Mouse (Mus musculus) embryonic facial prominence, embryonic 13.5 days (tissue): ENCODE results near the gene Dhx9. TPM values are rescaled to one million over a fixed set of nuclear protein-coding genes. Genes with fewer than 3 reads are reported as not detected.
"Not testable (repeated sequence)": the region's sequence is repeated elsewhere in the genome, so short reads cannot be mapped to it uniquely, and the experiment has no call there.

Experiments
- ATAC-seq: fragments of 200-750 bp; cut with Nextera tagmentation; 2 replicates; pipeline ENCODE4 v1.8.0; 2017; ENCODE audit warnings: low read depth; ENCODE audit not compliant: insufficient number of reproducible peaks, insufficient read depth, low FRiP score, low TSS enrichment
- H3K27ac ChIP-seq: fragments of 300-500 bp; sonication (generic); 2 replicates; pipeline ENCODE4 v1.5.1; 2015; ENCODE audit warnings: moderate library complexity, mild to moderate bottlenecking, inconsistent platforms
- H3K27me3 ChIP-seq: fragments of 300-500 bp; sonication (generic); 2 replicates; pipeline ENCODE4 v1.6.1; 2015; ENCODE audit warnings: mild to moderate bottlenecking, inconsistent platforms
- H3K36me3 ChIP-seq: fragments of 300-500 bp; sonication (generic); 2 replicates; pipeline ENCODE4 v1.6.1; 2015; ENCODE audit warnings: mild to moderate bottlenecking, inconsistent platforms
- H3K4me1 ChIP-seq: fragments of 300-500 bp; sonication (generic); 2 replicates; pipeline ENCODE4 v1.6.1; 2015; ENCODE audit warnings: inconsistent platforms
- H3K4me2 ChIP-seq: fragments of 300-500 bp; sonication (generic); 2 replicates; pipeline ENCODE4 v1.6.1; 2015; ENCODE audit warnings: moderate library complexity, mild to moderate bottlenecking, inconsistent platforms
- H3K4me3 ChIP-seq: fragments of 300-500 bp; sonication (generic); 2 replicates; pipeline ENCODE4 v1.5.1; 2015; ENCODE audit warnings: mild to moderate bottlenecking, inconsistent platforms
- H3K9ac ChIP-seq: fragments of 300-500 bp; sonication (generic); 2 replicates; pipeline ENCODE4 v1.6.1; 2015; ENCODE audit warnings: mild to moderate bottlenecking, inconsistent platforms
- H3K9me3 ChIP-seq: fragments of 300-500 bp; sonication (generic); 2 replicates; pipeline ENCODE4 v1.6.1; 2016; ENCODE audit warnings: inconsistent platforms
- WGBS: fragments of 180-500 bp; shearing (Covaris S2); methylation state at CpG from one replicate; pipeline ENCODE4 v1.1.7; 2015; ENCODE audit warnings: mixed read lengths; 5-methylcytosine and 5-hydroxymethylcytosine counted together
- polyA plus RNA-seq: library from polyadenylated mRNA; unstranded; fragments of >200 nt; fragmentation: Nextera tagmentation; extraction: Ambion mirVana; gene quantifications from 2 replicates; pipeline ENCODE4 v1.2.1, GENCODE M21; 2015

Dhx9 gene
- 46.8 and 49.0 TPM in 2 replicates for polyA plus RNA-seq

DNA sequence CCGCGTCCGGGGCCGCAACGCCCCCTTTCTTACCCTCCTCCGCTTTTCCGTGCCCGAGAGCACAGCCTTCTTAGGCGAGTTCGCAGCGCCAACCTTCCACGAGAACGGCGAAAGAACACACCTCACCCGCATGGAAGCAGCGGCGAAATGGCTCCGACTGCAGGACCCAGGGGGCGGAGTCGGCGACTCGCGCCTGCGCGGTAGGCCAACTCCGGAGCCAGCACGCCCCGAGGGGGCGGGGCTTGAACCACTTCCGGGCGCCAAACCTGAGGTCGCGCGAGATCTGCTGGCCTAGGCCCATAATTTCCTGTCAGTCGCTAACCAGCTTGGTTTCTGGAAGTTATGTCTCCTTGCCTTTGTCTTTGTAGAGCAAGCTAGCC is at the start of gene Dhx9:
TSS of gene Dhx9 (minus strand) at position 161 of the 380 bp plus-strand sequence.
- under 1% methylated on average over 35 of the region's 35 CpGs for WGBS

GRCm38 (mm10) chr1:153535611-153536010 is 48.2 kb upstream of the Dhx9 start:
- Histone ChIP-seq H3K27me3 (no peaks in the 10 kb centered on the region), H3K27ac (no peak overlapping the region), H3K4me3 (no peak overlapping the region), H3K4me1 (peaks cover 12% of the 10 kb centered on the region), H3K9ac (no peak overlapping the region), H3K9me3 (no peaks in the 10 kb centered on the region), H3K4me2 (no peak overlapping the region), H3K36me3 (peaks cover 5% of the 10 kb centered on the region; the same call in 1 of the 2 replicates)
- WGBS: 49% methylated on average over 9 of the region's 9 CpGs
- no peak for ATAC-seq

More for the DNA sequence above, at the start of gene Dhx9:
- H3K27me3 ChIP-seq: no peaks in the 10 kb centered on the region
- peak; percentile 91 for ATAC-seq
- H3K4me2 ChIP-seq: peak within 1 kb of the TSS; percentile 83
- H3K36me3 ChIP-seq: peaks cover 5% of the 10 kb centered on the region
- H3K4me1 ChIP-seq: peaks cover 24% of the 10 kb centered on the region
- H3K4me3 ChIP-seq: peak within 1 kb of the TSS; percentile 99
- peak within 1 kb of the TSS; percentile 100 for H3K9ac ChIP-seq
- H3K9me3 ChIP-seq: no peaks in the 10 kb centered on the region
- H3K27ac ChIP-seq: peak within 1 kb of the TSS; percentile 93

DNA sequence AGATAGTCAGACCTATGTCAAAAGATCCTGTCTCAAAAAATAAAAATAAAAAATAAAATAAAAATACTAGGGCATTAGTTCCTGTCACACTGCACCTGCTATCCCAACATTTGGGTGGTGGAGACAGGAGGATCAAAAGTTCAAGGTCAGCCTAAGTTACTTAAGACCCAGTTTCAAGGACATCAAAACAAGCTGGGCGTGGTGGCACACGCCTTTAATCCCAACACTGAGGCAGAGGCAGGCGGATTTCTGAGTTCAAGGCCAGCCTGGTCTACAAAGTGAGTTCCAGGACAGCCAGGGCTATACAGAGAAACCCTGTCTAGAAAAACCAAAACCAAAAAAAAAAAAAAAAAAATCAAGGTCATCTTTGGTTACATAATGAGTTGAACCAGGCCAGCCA is 45.4 kb upstream of the Dhx9 start:
- ATAC-seq, H3K36me3 ChIP-seq, H3K4me3 ChIP-seq, H3K27me3 ChIP-seq, H3K4me2 ChIP-seq, H3K9me3 ChIP-seq, H3K9ac ChIP-seq: not testable (repeated sequence)
- H3K27ac ChIP-seq: peak overlapping the region; percentile 67; the same call in 1 of the 2 replicates
- H3K4me1 ChIP-seq: peaks cover 12% of the 10 kb centered on the region
- WGBS: 92% methylated on average over 3 of the region's 3 CpGs

- peak overlapping the region; percentile 59 for H3K9ac ChIP-seq
- no peak for ATAC-seq
- peaks cover 12% of the 10 kb centered on the region for H3K4me1 ChIP-seq
- H3K4me2 ChIP-seq: peak overlapping the region; percentile 47
- peaks cover 5% of the 10 kb centered on the region; the same call in 1 of the 2 replicates for H3K36me3 ChIP-seq
- H3K9me3 ChIP-seq: no peaks in the 10 kb centered on the region
- H3K27me3 ChIP-seq: no peaks in the 10 kb centered on the region
- peak overlapping the region; percentile 67 for H3K27ac ChIP-seq
- 15% methylated on average over 12 of the region's 12 CpGs for WGBS
- H3K4me3 ChIP-seq: no peak overlapping the region; the same call in 1 of the 2 replicates
Observed at GRCm38 (mm10) chr1:153532234-153532841, 44.9 kb upstream of the Dhx9 start.

DNA sequence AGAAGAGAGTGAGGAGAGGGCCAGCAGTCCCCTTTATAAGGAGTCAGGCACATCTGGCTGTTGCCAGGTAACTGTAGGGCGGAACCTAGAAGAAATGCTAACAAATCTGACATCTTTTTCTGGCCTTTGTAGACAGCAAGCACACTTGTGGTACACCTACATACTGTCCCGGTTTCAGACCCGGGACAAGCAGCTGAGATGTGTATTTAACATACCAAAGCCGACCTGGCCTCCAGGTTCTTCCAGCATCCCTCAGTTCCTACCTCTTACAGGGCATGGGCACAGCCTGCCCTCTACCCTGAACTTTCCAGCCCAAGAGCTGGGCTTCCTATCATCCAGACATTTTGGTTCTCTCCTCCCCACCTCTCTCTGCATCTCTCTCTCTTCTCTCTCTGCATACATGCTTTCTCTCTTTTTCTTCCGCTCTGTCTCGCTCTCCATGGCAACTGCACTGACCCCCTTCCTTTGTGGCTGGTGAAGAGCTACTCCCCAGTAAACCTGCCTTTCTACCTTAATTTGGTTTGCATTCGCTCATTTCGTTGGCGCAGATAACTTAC is 44.3 kb upstream of the Dhx9 start:
- Histone ChIP-seq H3K36me3 (peaks cover 5% of the 10 kb centered on the region; the same call in 1 of the 2 replicates), H3K9me3 (no peaks in the 10 kb centered on the region), H3K4me2 (peak overlapping the region; percentile 47), H3K4me1 (peaks cover 12% of the 10 kb centered on the region), H3K27me3 (no peaks in the 10 kb centered on the region), H3K9ac (peak overlapping the region; percentile 59), H3K27ac (peak overlapping the region; percentile 67), H3K4me3 (no peak overlapping the region; the same call in 1 of the 2 replicates)
- ATAC-seq: no peak
- 33% methylated on average over 9 of the region's 9 CpGs for WGBS

DNA sequence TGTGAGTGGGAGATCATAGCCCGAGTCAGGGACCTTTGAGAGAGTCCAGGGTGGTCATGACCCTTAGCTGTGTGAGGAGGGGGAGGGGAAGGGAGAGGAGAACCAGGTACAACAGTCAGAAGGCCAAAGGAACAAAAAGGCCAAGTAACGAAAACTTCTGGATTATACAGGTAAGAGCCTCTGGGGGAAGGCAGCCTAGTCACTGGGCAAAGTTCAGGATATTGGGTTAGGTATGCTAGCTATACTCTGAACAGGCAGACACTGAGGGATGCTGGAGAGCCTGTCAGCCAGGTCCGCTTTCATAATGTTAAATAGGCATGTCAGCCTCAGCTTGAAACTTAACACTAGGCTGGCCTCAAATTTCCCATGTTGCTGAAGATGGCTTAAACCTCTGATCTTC is 34.7 kb upstream of the Dhx9 start:
- ATAC-seq: no peak
- Histone ChIP-seq H3K4me2 (no peak overlapping the region), H3K27me3 (no peaks in the 10 kb centered on the region), H3K27ac (no peak overlapping the region), H3K9ac (no peak overlapping the region), H3K36me3 (no peaks in the 10 kb centered on the region), H3K9me3 (no peaks in the 10 kb centered on the region), H3K4me3 (no peak overlapping the region), H3K4me1 (no peaks in the 10 kb centered on the region)
- WGBS: 40% methylated on average over 3 of the region's 3 CpGs

DNA sequence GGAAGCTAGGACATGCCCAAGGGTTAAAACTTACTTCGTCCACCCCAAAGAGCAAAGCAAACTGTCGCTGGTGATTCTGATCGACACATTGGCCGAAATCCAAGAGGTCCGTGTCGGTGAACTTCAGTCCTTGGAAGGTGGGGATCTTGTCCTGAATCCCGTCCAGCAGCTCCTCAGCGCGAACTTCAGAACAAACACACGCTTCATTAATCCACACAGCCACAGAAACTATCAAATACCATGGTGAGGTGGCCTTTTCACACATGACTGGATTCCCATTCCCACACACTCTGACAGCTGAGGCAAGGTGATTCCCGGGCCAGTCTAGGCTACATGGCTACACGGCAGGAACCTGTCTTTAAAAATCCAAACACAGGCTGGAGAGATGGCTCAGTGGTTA is 27.9 kb upstream of the Dhx9 start:
- no peaks in the 10 kb centered on the region for H3K27me3 ChIP-seq
- no peak overlapping the region for H3K27ac ChIP-seq
- no peak overlapping the region for H3K4me3 ChIP-seq
- WGBS: 88% methylated on average over 12 of the region's 12 CpGs
- H3K9ac ChIP-seq: no peak overlapping the region
- no peak overlapping the region for H3K4me2 ChIP-seq
- ATAC-seq: no peak
- H3K36me3 ChIP-seq: peaks cover 11% of the 10 kb centered on the region
- no peaks in the 10 kb centered on the region for H3K9me3 ChIP-seq
- H3K4me1 ChIP-seq: no peaks in the 10 kb centered on the region

DNA sequence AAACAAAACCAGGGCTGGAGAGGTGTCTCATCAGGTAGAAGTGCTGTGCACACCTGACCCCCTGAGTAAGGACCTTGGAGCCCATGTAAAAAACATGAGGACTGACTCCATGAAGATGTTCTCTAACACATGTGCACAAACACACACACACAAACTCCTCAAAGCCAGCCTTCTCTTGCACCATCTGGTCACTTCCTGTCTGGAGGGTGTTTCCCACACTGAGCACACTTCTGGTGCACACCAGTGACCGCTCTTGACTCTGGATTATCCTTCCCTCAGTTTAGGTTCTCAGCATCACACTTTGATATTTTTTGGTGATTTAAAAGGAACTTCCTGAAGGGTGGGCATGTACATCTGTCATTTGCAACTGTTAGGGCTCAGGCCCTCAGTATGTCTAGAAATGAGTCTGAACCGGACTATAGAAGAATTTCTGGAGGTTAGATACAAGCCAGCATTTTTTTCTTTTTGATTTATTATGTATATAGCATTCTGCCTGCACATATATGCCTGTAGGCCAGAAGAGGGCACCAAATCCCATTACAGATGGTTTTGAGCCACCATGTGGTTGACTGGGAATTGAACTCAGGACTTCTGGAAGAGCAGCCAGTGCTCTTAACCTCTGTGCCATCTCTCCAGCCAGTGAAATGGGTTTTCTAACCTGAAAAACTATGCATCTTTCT is 23.0 kb upstream of the Dhx9 start:
- Histone ChIP-seq H3K9ac (no peak overlapping the region), H3K4me1 (no peaks in the 10 kb centered on the region), H3K36me3 (peaks cover 11% of the 10 kb centered on the region), H3K27ac (no peak overlapping the region), H3K27me3 (no peaks in the 10 kb centered on the region), H3K9me3 (no peaks in the 10 kb centered on the region), H3K4me2 (no peak overlapping the region), H3K4me3 (no peak overlapping the region)
- WGBS: 57% methylated on average over 2 of the region's 2 CpGs
- no peak for ATAC-seq

DNA sequence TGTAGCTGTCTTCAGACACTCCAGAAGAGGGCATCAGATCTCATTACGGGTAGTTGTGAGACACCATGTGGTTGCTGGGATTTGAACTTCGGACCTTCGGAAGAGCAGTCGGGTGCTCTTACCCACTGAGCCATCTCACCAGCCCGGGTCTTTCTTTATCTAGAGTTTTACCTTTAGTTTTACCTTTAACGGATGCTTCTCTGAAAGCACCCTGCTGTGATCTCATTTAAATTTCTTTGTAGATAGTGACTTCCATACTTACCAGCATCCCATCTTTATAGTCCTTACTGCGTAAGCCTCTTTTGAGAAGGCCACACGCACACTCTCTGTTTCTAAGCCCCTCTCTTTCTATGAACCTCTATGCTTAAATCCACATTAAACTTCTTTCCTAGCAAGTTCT is 22.1 kb upstream of the Dhx9 start:
- not testable (repeated sequence) for H3K4me3 ChIP-seq, H3K36me3 ChIP-seq, H3K9me3 ChIP-seq, H3K27me3 ChIP-seq, H3K4me2 ChIP-seq, H3K27ac ChIP-seq, ATAC-seq, H3K9ac ChIP-seq, H3K4me1 ChIP-seq
- WGBS: 64% methylated on average over 8 of the region's 8 CpGs

DNA sequence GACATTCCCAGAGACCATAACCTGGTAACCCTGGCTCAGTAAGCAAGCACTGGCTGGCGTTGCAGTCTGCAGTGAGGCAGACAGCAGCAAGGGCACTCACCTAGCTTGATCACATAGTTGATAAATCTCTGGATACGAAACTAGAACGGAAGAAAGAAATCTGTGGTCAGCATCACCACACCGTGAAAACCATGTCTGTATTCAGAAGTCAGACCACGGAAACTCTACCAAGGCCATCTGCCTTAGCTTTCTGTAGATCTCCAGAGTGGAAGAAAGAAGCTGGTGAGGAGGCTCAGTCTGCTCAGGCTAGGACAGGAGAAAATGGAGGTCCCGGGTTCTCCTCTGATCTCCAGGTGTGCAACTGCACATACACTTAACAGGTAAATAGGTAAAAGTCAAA is 21.6 kb upstream of the Dhx9 start:
- Histone ChIP-seq H3K4me2 (no peak overlapping the region), H3K9ac (no peak overlapping the region), H3K36me3 (no peaks in the 10 kb centered on the region), H3K4me3 (no peak overlapping the region), H3K27me3 (no peaks in the 10 kb centered on the region), H3K4me1 (no peaks in the 10 kb centered on the region), H3K27ac (no peak overlapping the region), H3K9me3 (no peaks in the 10 kb centered on the region)
- WGBS: 83% methylated on average over 6 of the region's 6 CpGs
- ATAC-seq: no peak

- H3K9ac ChIP-seq: no peak overlapping the region
- no peak overlapping the region for H3K4me2 ChIP-seq
- 86% methylated on average over 6 of the region's 6 CpGs for WGBS
- H3K9me3 ChIP-seq: no peaks in the 10 kb centered on the region
- no peak for ATAC-seq
- no peaks in the 10 kb centered on the region for H3K4me1 ChIP-seq
- no peaks in the 10 kb centered on the region for H3K36me3 ChIP-seq
- no peak overlapping the region for H3K4me3 ChIP-seq
- H3K27me3 ChIP-seq: no peaks in the 10 kb centered on the region
- no peak overlapping the region for H3K27ac ChIP-seq
Observed at GRCm38 (mm10) chr1:153506266-153506665, 18.8 kb upstream of the Dhx9 start.
